Mouse (Mus musculus): ENCODE data around the gene B3gat3.

DNA sequence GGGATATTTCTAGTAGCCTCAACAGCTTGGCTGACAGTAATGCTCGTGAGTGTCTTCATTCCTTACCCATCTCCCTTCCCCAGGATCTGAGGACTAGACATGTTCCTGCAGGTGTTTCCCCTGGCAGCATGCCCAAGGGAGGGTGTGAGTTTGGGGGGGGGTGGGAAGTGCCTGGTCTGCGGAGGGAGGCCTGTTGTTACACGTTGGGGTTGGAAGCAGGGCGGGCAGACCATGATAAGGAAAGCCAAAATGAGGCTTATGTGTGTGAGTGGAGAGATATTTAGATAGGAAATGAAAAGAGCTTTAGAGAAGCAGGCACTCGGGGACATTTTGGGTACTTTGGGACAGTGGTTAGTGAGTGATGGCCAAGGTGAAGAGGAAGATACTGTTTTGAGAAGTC, 23.9 kb downstream of the B3gat3 start:
- TF ChIP-seq MAX (IDR thresholded peaks at IDR 0.05): no peak
- no peak for TF ChIP-seq FOSL1 (IDR thresholded peaks at IDR 0.05; ENCODE audit: insufficient read depth, low read length, poor library complexity, severe bottlenecking)
- no peak for TF ChIP-seq CTCF (IDR thresholded peaks at IDR 0.05; ENCODE audit: control insufficient read depth, insufficient read depth, insufficient read length)
- no peak for TF ChIP-seq CEBPB (IDR thresholded peaks at IDR 0.05; ENCODE audit: low read depth)
- no peak for TF ChIP-seq USF1 (IDR thresholded peaks at IDR 0.05; ENCODE audit: low read depth)
